Mouse (Mus musculus) retina, embryonic 14.5 days (tissue): ENCODE measurements at regions not wholly inside any gene's neighbourhood (a gene's known extent, or its start where the extent isn't known, plus 50 kb on each side); places are given as distances from the start of the nearest gene placed in this dataset.

Source experiments
- DNase-seq: peaks from one replicate; pipeline ENCODE4 v3.0.0-alpha.2; 2015; ENCODE audit warnings: low spot score

- no peak for DNase-seq
Observed at GRCm38 (mm10) chr4:26965831-26966230, 619.1 kb upstream of the Manea start.

- no peak for DNase-seq
Observed at GRCm38 (mm10) chr4:26964850-26965249, 618.2 kb upstream of the Manea start.

- DNase-seq: no peak
Observed at GRCm38 (mm10) chr4:26944617-26945016, 597.9 kb upstream of the Manea start.

- DNase-seq: no peak
Observed at GRCm38 (mm10) chr4:26933988-26934798, 587.5 kb upstream of the Manea start.

GRCm38 (mm10) chr4:26929879-26930481 is 583.3 kb upstream of the Manea start:
- DNase-seq: peak; percentile 72

- DNase-seq: no peak
Observed at GRCm38 (mm10) chr4:26926060-26926459, 579.4 kb upstream of the Manea start.

- DNase-seq: no peak
Observed at GRCm38 (mm10) chr4:26888514-26888913, 541.8 kb upstream of the Manea start.

GRCm38 (mm10) chr4:26879022-26879421 is 532.3 kb upstream of the Manea start:
- DNase-seq: peak; percentile 20

GRCm38 (mm10) chr4:26841761-26842160 is 495.1 kb upstream of the Manea start:
- no peak for DNase-seq

GRCm38 (mm10) chr4:26800831-26801230 is 454.1 kb upstream of the Manea start:
- DNase-seq: no peak

- DNase-seq: no peak
Observed at GRCm38 (mm10) chr4:26793181-26793824, 446.6 kb upstream of the Manea start.

GRCm38 (mm10) chr4:26767896-26768295 is 421.2 kb upstream of the Manea start:
- no peak for DNase-seq

GRCm38 (mm10) chr4:26766235-26767228 is 419.8 kb upstream of the Manea start:
- DNase-seq: no peak

- no peak for DNase-seq
Observed at GRCm38 (mm10) chr4:26740815-26741214, 394.1 kb upstream of the Manea start.

- DNase-seq: no peak
Observed at GRCm38 (mm10) chr4:26736381-26736780, 389.7 kb upstream of the Manea start.

- DNase-seq: no peak
Observed at GRCm38 (mm10) chr4:26714437-26714836, 367.7 kb upstream of the Manea start.

GRCm38 (mm10) chr4:26709964-26710363 is 363.3 kb upstream of the Manea start:
- DNase-seq: no peak

GRCm38 (mm10) chr4:26695964-26696363 is 349.3 kb upstream of the Manea start:
- no peak for DNase-seq
